Mouse (Mus musculus): ENCODE measurements around the gene Herc3.

DNA sequence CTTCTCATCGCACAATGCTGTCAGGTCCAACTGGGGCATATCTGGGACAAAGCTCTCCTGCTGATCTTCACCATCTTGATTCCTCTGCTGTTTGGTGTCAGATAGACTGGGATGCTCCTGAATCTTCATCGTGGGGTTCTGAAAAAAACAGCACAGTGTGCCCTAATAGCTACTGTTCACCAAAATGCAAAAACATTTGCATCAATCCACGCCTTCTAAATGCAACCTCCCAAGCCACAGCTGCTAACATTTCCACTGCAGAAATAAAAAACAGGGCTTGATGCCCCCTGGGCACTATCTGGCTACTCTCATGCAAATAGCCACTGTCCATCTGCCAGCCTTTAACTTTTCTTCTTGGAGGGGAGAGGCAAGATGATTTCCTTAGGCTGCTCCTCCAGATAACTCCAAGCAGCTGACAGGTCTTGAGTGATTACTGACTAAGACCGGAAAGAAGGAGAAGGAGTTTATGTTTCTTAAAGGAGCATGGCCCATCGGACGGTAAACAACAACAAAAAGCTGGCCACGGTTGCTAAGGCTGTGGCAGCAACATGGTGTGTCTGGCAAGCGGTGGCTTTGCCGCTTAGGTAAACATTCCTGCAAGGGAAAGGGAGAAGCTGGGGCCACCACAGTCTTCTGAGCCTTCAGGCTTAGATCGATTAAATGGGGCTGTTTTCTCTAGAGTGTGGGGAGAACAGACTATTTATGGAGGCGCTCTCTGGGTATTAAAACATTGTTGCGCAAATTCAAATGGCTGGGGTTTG lies 134.0 kb downstream of the Herc3 start:
- TF ChIP-seq GATA1 (IDR thresholded peaks at IDR 0.05; ENCODE audit: low read length): no peak
- TF ChIP-seq TAL1 (IDR thresholded peaks at IDR 0.05; ENCODE audit: low read length): no peak
